Mouse (Mus musculus) left cerebral cortex, postnatal 14 days (tissue): ENCODE measurements around the gene Timm17a. TPM values are rescaled to one million over a fixed set of nuclear protein-coding genes. Genes with fewer than 3 reads are reported as not detected.

Experiments used
- DNase-seq, 2 experiments: peaks; one replicate each; pipeline ENCODE4 v3.0.0; 2021 to 2022; ENCODE audit warnings: low spot score in 2 of 2, mixed read lengths in 1 of 2
- intact Hi-C: fragments of 180-260 bp; cut with DNase I; formaldehyde crosslinking; loops from one replicate; pipeline ENCODE4 v1.15.1; 2025
- total RNA-seq, 2 experiments: library from RNA; stranded (reverse); gene quantifications; 2 replicates each; pipeline ENCODE4 v1.2.3; 2021

Timm17a gene
- total RNA-seq, 2 experiments from 2014 or later, result 187 to 189 TPM

GRCm38 (mm10) chr1:135283287-135283825 is 30.2 kb downstream of the Timm17a start:
- intact Hi-C loops, result no loop called here
- peak; percentile 41 to 52 for DNase-seq

GRCm38 (mm10) chr1:135282536-135283286 is 30.9 kb downstream of the Timm17a start:
- intact Hi-C loops, result no loop called here
- DNase-seq, result peak in 1 of 2 experiments; percentile 15

DNA sequence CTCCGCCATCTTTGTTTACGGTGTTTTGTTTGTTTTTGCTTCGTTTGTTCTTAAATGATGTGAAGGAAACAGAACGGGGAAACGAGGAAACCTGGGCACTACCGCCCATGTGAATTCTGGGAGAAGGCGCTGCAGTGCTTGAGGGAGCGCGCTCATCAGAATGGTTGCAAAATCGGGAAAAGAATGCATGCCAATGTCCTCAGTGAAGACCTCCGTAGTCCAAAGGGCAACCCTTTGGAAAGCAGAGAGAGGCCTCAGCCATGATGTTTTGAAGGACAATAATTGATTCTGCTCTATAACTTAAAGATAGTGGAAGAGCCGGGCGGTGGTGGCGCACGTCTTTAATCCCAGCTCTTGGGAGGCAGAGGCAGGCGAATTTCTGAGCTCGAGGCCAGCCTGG is 31.7 kb downstream of the Timm17a start:
- intact Hi-C loops, result loop anchor here (2.0 kb wide), 1 partner anchor 87 kb away; no protein-coding TSS in a partner anchor
- no peak for DNase-seq

GRCm38 (mm10) chr1:135280646-135281045 is 32.9 kb downstream of the Timm17a start:
- peak; percentile 58 to 62 for DNase-seq
- intact Hi-C loops, result loop anchor here (2.0 kb wide), 1 partner anchor 88 kb away; no protein-coding TSS in a partner anchor

- no peak for DNase-seq
- intact Hi-C loops, result no loop called here
Measured at GRCm38 (mm10) chr1:135271371-135271770, 42.2 kb downstream of the Timm17a start.

GRCm38 (mm10) chr1:135267663-135268446 is 45.7 kb downstream of the Timm17a start:
- no peak for DNase-seq
- intact Hi-C loops, result no loop called here

DNA sequence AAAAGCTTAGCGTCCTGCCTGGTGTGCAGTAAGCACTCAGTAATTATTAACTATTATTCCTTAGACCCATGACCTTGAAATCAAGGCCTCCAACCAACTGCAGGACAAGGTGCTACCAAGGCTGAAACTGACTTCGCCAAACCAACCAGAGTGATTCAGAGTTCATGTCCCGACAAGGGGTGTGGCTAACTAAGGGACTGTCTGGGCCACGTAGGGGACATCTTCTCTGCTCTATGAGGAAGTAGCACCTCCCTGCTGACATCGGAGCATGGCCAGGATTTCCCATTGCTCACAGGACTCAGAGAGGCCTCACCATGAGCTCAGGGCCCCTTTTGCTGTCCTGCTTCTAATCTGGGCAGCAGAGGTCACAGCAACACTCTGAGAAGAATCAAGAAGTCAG is 47.7 kb downstream of the Timm17a start:
- intact Hi-C loops, result no loop called here
- no peak for DNase-seq

DNA sequence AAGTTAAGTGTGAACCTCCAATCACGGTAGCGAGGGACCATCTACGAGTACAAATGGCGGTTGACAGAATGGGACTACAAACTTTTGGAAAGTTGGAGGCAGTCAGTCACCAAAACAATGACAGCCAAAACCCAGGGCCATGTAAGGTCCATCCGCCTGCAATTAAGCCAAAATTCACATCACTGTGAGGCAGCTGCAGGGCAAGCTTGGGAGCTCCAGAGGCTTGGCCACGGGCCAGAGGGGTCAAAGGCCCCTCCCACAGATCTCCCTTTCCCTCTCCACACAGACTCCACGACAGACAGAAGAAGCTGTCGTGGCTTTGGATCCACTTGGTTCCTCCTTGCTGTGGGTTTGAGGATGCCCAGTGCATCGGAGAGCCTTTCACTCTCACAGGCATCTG is 50.3 kb downstream of the Timm17a start:
- intact Hi-C loops, result no loop called here
- DNase-seq, result no peak

- intact Hi-C loops, result no loop called here
Measured at GRCm38 (mm10) chr1:135262329-135262728, 51.2 kb downstream of the Timm17a start.

DNA sequence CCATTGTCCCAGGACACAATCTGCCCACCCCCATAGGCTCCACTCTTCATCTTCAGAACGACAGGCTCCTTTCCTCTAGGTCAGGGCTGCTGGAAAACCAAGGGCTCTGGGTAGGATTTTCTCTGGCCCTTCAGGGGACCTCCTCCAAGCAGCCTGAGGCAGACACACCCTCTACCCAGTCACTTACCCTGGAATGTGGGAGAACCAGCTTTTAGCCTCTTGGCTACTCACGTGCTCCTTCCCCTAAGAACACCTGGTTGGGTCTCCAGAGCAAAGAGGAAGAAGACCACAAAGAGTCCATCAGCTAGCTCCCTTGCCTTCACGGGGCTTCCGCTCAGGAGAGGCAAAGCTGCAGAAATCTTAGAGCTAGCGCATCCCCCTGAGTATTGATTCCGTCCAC is 52.6 kb downstream of the Timm17a start:
- no peak for DNase-seq

More at GRCm38 (mm10) chr1:135262329-135262728, 51.2 kb downstream of the Timm17a start:
- DNase-seq, result no peak

DNA sequence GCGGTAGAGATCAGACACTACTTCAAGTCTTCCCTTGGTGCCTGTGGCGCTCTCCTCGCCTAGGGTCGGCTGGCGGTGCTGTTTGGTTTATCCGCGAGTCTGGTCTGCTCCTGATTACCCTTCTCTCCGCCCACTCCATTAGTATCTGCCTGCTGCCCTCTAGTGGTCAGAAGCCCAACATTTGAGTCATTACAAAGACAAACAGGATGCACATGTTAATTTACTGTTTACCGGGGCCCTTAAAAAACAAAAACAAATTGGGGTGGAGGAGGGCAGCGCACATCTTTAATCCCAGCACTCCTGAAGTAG is 54.5 kb downstream of the Timm17a start:
- DNase-seq, result peak; percentile 71 to 82
- intact Hi-C loops, result loop anchor here (1.0 to 5.0 kb wide), 2 partner anchors 87 to 108 kb away; no protein-coding TSS in a partner anchor

More for the DNA sequence above, 52.6 kb downstream of the Timm17a start:
- intact Hi-C loops, result no loop called here

DNA sequence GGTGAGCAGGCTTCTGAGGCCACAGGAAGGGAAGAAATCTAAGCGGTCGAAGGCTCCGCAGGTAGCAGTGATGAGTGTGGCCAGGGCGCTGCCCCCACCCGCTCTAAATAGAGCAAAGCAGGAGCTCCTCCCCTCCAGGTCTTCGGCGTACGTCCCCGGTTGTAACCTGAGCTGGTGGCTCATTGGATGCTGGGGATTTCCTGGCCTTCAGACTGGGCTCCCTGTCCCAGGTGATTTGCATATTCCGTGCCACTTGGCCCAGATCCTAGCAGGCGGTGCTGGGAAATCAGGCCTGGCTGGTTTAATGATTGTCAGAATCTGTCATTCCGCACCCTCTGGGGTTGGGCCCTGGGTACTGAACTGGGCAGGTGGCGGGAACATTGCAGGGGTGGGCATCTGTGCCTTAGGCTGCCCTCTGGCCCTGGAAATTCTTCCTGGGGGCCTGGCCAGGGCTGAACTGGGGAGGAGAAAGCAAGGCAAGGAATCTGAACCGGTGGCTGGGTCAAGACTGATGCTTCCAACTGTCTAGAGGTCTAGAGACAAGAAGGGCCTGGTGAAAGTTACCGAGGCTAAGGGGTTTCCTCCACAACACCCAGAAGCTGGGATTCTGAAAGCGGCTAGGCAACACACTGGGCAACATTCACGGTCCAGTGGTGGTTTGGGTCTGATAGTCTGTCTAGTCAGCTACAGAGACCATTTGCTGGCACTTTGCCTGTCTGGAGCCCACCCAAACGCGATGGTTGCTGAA is 55.0 kb downstream of the Timm17a start, which contains the start of gene Elf3:
TSS of gene Elf3 (minus strand) at position 189 of the 748 bp plus-strand sequence.
- intact Hi-C loops, result loop anchor here (1.0 to 5.0 kb wide), 2 partner anchors 86 to 109 kb away; no protein-coding TSS in a partner anchor
- DNase-seq, result no peak

DNA sequence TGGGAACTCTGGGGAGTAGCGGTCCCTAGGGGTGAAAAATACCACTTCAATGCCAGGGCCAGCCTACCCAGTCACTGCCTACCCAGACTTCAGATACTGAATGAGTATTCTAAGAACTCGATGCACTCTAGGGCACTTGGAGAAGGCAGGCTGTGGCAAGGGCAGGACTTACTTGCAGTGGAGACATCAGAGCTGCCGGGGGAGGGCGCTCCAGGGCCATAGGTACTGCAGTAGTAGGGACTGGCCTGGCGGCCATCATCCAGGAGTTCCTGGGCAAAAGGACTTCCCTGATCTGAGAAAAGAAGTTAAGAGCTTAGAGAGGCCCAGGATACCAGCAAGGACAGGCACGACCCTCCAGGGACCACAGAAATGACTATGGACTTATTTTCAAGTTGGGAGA is 57.3 kb downstream of the Timm17a start:
- intact Hi-C loops, result loop anchor here (5.0 kb wide), 1 partner anchor 111 kb away; no protein-coding TSS in a partner anchor
- DNase-seq, result no peak

GRCm38 (mm10) chr1:135252854-135253253 is 60.7 kb downstream of the Timm17a start:
- intact Hi-C loops, result no loop called here
- no peak for DNase-seq

GRCm38 (mm10) chr1:135251405-135251804 is 62.2 kb downstream of the Timm17a start:
- intact Hi-C loops, result no loop called here
- DNase-seq, result no peak

- DNase-seq, result no peak
- intact Hi-C loops, result no loop called here
Measured at GRCm38 (mm10) chr1:135250706-135251105, 62.9 kb downstream of the Timm17a start.

- peak; percentile 56 to 57 for DNase-seq
- intact Hi-C loops, result no loop called here
Measured at GRCm38 (mm10) chr1:135248434-135248850, 65.1 kb downstream of the Timm17a start.
